Mouse (Mus musculus): ENCODE measurements around the gene Tead2.
A peak's percentile ranks its signal among the peaks of the same experiment; 100 is the strongest.
"Not testable (repeated sequence)": the region's sequence is repeated elsewhere in the genome, so short reads cannot be mapped to it uniquely, and the experiment has no call there.

The Tead2 gene

DNA sequence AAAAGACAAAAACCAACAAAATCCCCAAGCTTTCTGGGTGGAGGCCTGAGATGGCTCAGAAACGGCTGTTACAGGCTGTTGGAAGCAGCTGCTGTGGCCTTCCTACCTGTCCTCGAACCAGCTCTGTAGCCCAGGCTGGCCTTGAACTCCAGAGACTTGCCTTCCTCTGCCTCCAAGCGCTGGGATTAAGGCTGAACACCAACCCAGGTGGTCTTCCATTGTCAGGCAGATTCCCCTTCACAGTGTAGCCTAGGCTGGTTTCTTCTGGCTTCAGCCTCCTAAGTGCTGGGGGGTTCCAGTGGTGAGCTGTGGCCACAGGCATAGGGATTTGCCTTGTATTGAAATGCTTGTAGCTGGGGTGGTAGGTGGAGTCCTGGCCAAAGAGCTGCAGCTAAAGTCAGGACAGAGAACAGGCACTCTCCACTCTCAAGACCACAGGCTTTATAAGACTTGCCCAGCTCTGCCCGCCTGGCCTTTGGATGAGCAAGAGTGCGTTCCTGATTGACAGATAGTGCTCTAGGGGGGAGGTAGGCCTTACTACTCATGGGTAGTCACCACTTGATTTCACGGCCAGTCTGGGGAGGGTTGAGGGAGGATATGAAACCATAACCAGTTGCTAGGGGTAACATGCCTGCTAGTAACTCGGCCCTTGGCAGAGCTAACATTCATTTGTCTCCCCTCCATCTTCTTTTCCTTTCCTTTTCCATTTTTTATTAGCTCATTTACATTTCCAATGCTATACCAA is 14.1 kb downstream of the Tead2 start:
- peak; percentile 61 to 71 for DNase-seq

DNA sequence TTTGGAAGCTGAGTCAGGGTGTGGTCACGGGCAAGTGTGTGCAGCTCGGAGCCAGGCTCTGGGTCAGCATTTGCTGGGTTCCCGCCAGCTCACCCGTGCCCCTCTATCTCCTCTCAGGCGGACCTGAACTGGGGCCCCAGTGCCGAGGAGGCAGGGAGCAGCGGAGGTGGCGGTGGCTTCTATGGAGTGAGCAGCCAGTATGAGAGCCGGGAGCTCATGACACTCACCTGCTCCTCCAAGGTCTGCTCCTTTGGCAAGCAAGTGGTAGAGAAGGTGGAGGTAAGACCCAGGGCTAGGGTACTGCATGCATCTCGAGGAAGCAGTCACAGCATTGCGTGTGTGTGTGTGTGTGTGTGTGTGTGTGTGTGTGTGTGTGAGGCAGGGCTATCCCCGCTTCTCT is 15.6 kb downstream of the Tead2 start:
- no peak for DNase-seq

DNA sequence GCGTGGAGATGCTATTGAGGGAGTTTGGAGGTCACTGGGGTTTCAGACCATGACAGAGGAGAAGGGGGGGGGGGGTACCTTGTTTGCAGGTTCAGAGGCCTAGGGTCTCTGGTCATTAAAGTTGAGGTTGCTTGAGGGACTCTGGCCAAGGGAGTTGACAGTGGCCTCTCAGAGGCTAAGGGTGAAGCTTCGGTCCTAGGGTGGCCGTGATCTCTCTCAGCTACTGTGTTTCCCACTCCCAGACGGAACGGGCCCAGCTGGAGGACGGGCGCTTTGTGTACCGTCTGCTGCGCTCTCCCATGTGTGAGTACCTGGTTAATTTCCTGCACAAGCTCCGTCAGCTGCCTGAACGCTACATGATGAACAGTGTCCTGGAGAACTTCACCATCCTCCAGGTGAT is 16.4 kb downstream of the Tead2 start:
- DNase-seq, result no peak

DNA sequence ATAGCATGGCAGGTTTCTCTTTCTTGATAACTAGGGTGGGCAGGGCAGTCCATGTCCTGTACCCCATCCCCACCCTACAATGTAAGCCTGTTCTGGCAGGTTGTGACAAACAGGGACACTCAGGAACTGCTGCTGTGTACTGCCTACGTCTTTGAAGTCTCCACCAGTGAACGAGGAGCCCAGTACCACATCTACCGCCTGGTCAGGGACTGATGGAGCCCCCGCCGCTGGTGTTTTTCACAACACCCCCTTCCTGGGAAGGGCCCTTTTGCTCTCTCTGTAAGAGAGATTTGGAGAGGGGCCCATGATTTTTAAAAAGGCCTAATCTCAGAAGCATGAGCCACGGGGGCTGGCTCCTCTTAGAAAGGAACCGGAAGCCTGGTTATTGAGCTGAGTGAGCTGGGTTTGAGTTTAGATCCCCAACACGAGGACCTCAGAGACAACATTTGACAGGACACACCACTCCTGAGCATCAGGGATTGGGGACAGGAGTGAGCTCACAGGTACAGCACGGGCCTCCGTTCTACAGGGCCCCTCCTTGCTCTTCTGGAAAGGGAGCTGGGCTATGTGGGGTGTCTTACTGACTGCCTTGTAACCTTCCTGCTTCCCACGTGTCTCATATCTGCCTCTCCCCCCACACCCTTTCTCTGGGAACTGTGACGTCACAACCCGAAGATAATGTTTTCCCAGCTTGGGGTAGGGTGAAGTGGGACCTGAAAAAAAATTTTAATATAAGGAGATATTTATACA is 17.3 kb downstream of the Tead2 start:
- no peak for DNase-seq

- peak; percentile 44 to 58 for DNase-seq
Measured at GRCm38 (mm10) chr7:45233580-45234332, 18.2 kb downstream of the Tead2 start.

- peak in 1 of 2 experiments; percentile 31 for DNase-seq
Measured at GRCm38 (mm10) chr7:45234333-45234841, 18.8 kb downstream of the Tead2 start.

DNA sequence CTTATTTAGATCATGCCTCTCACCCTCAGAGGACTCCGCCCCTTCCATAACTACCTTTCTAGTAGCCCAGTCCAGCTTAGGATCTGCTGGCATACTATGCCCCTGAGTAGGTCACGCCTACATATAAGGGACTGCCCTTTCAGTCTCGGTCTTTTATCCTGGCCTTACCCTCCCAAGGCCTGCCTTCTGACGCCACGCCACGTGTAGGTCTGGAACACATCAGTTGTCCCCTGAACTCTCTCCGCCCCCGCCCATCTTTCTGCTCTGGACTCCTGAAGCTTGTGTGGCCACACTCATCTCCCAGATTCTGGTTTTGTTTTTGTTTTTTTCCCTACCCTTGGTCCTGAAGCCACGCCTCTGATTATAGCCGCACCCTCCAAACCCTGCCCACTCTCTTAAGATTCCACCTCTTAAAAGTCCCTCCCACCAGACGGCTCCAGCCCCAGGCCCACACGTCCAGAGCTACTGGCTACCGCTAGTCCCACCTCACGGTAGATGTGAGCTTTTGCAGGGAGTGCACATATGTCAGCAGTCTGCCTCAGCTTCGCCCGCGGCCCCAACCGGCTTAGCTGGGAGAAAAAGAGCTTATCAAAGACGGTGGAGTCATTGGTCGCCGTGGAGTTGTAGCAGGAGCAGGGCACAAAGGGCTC is 19.5 kb downstream of the Tead2 start:
- no peak for DNase-seq

DNA sequence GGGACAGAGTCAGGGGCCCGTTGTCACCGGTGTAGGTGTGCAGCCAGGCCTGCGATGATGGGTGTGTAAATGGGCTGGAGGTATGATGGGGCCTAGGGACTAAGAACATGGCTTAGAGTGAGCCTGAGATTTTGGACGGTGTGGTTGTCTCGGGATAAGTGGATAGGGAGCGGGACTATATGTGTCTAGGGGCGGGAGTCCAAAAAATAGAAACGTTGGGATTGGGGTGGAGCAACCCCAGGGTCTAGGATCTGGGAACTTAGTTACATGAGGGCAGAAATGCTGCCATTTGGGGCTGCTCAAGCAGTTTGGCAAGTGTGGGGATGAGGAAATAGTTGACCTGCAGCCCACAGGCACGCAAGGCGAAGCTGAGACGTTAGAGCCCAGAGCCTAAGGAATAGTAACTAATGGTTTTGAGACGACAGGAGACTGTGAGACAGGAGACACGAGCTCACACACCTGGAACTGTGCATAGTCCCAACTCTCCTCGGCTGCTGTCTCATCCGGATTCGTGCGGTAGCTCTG is 20.2 kb downstream of the Tead2 start:
- no peak for DNase-seq

DNA sequence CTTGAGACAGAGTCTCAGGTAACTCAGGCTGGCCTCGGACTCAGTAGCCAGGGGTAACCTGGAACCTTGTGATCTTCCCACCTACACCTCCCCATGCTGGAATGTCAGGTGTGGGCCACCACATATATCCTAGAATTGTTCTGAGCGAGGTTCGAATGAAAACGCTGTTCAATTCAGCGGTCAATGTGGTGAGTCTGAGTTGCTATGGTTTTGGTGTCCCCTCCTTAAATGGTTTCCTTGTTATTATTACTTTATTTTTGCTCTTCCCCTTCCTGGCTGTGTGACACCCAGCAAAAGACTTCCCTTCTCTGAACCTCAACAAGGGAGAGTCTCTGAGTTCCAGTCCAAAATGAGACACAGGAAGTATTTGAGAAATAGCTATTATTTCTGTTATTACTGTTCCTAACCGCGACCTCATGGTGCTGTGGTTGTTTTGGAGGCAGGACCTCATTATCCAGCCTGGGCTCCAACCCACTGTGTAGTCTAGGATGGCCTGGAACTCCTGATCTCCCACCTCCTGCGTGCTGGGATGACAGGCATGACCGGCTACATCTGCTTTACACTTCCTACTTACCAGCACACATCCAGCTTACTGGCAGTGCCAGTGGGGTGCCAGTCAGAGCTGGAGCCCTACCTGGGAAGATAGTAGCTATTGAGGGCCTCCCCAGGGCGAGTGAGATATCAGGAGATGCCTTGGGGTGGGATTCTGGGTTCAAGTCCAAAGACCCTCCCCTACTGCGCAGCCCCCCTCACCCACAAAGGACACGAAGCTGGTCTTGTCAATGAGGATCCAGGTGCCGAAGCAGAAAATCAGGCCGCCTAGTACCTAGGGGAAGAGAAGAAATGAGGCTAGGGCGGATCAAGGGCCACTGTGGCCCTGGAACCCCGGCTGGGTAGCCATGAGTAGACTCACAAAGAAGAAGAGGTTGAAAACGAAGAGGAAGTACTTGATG is 22.5 kb downstream of the Tead2 start:
- peak in 1 of 2 experiments; percentile 31 for DNase-seq

GRCm38 (mm10) chr7:45238723-45239496 is 23.4 kb downstream of the Tead2 start, which contains the start of gene Cd37:
TSS of gene Cd37 (minus strand) at chr7:45239115.
- peak; percentile 86 to 87 for DNase-seq

DNA sequence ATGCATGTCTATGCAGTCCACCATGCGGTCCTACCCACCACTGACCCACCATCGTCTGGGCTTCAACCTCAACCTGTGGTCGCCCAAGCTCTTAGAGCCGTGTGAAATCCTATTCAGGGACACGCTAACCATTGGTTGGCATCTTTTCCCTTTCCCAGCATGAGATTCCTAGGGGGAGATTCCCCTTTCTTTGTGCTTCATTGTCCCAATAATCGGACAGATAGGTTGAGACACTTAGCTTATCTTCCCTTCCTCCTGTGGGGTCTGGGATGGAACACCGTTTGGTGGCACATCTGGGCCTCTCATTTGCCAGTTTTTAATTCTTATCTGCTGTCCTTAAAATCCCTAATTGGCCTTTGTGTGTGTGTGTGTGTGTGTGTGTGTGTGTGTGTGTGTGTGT is 24.6 kb downstream of the Tead2 start:
- no peak for DNase-seq

- DNase-seq, result no peak
Measured at GRCm38 (mm10) chr7:45240633-45241388, 25.3 kb downstream of the Tead2 start, which contains the start of gene Slc6a16. TSS of gene Slc6a16 (plus strand) at chr7:45241085.

DNA sequence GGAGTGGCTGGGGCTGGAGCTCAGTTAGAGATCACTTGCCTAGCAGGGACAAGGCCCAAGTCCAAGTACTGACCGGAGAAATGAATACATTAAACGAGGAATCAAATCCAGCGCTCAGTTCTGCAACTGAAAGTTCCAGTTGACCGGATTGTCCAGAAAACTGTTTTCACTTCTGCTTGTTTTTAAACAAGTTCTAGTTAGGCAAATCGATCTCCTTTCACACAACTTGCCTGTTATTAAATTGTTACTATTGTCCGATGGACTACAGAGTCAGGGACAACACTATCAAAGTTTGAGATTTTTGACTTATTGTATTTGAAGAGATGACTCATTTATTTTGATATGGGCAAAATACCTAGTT is 25.8 kb downstream of the Tead2 start:
- no peak for DNase-seq

DNA sequence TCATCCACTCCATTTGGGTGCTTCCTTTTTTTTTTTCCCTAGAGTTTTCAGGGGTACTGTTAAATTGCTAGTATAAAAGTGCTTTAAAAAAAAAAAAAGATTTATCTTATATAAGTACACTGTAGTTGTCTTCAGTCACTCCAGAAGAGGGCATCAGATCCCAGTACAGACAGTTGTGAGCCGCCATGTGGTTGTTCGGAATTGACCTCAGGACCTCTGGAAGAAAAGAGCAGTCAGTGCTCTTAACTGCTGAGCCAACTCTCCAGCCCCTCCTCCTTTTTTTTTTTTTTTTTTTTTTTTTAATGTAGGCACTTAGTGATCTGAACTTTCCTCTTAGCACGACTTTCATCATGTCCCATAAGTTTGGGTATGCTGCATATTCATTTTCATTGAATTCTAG is 32.1 kb downstream of the Tead2 start:
- peak in 1 of 2 experiments; percentile 24 for DNase-seq

- no peak for DNase-seq
Measured at GRCm38 (mm10) chr7:45253806-45254205, 38.3 kb downstream of the Tead2 start.

DNA sequence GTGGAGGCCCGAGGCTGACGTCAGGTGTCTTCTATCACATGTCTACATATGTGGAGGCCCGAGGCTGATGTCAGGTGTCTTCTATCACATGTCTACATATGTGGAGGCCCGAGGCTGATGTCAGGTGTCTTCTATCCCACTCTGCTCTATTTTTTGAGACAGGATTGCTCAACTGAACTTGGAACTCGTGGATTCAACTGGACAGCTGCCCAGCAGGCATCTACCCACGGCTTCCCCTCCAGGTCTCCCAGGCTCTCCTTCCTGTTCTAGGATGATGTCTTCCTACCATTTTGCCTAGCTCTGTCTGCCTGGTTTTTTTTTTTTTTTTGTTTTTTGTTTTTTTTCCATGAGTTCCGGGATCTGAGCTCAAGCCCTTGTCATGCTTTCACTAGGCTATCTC is 40.3 kb downstream of the Tead2 start:
- DNase-seq, result not testable (repeated sequence)

DNA sequence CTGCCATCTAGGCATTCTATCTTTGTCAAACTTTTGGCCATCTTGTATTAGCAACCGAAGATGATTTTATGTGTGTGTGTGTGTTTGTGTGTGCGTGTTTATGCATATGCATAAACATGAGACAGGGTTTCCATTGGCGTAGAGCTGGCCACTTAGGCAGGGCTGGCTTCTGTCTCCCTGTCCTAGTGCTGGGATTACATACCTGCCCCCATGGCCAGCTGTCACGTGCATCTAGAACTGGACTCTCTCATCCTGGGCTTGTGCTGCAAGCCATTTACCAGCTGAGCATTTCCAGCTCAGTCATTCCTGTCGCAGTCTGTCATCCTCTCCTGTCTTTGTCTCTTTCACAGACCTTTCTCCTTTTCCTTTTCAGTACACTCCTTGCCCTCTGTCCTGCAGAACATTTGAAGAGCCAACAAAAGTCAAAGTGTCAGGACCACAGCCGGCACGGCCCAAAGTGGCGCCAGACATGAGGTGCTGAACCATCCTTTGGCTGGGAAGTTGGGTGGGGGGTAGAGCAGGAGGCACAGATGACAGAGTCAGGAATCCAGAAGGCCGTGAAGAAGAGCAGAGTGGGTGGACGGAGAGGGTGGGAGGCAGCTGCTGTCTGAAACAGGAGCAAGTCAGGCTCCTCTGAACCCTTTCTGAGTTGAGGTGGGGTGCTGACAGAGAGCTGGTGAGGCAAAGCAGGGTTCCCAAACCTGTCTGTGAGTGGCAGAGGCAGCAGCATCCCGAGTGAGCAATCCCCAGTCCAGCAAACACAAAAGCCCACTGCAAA is 41.7 kb downstream of the Tead2 start:
- DNase-seq, result no peak

DNA sequence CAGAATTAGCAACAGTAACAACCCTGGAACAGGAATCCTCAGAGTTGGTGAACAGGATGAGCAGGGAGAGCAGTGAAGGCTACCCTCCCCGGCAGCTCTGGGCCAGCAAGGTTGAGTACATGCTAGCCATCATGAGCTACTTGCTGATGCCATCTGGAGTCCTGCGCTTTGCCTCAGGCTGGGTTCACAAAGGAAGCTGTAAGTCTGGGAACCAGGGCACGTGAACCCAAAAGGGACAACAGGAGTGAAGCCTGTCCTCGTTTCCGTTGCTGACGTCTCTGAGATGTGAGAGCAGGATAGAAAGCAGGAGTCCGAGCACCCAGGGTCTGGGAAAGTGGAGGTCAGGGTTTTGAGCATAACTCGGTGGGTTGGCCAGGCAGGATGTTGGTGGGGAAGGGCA is 43.7 kb downstream of the Tead2 start:
- no peak for DNase-seq

DNA sequence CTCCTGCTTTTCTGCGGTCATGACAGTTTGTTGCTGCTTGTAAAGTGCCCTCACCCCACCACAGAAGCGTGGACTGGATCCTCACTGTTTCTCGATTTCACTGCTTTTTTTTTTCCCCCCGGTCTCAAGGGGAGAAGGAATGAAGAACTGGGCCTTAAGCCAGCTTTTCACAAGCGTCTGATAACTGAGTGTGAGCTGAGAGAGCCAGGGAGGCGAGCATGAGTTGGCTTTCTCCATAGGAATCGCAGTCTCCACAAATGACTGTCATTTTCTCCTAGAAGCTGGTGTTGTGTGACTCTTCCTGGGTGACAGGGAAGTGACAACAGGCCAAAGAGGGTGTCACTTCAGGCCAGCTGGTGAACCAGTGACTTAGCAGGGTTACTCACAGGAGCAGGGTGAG is 46.7 kb downstream of the Tead2 start:
- no peak for DNase-seq
